Mouse (Mus musculus): ENCODE results near the gene Ptar1.

Gene Ptar1

DNA sequence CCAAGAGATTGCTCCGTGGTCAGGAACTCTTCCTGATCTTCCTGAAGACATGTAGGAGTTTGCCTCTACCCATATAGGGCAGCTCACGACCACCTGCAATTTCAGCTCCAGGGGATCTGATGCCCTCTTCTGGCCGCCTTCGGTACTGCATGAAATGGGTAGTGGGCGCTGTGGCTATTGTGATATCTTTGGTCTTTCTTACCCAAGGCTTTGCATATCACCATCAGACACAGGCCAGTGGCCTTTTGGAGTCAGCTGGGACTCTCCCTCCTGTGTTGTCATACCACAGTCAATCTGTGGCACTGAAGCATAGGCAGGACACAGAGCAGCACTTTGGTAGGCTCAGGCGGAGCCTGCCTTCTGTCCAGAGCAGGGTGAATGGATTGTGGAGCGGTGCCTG, 84.7 kb downstream of the Ptar1 start:
- DNase-seq (ENCODE audit: low read depth, low spot score), result peak; percentile 38
- no peaks in the 10 kb centered on the region for H3K36me3 ChIP-seq (ENCODE audit: control insufficient read depth, insufficient read depth, low read length, poor library complexity, severe bottlenecking)
- H3K27me3 ChIP-seq (ENCODE audit: control insufficient read depth, insufficient read depth, low read length, poor library complexity, severe bottlenecking), result no peaks in the 10 kb centered on the region

DNA sequence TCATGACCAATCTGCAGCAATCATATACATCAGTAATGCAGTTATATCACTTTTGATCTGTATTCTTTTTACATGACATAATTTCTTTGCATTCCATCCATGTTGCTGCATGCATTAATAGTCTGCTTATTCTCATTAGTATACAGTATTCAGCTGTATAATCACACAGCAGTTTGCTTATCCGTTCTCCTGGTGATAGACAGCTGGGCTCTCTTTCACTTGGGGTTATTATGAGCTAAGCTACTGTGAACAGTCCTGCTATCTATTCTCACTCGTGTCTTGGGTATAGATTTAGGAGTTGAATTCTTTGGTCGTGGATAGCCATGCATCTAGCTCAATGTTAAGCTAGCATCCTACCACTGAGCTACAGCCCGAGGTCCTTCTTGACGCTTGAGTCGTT, 88.1 kb downstream of the Ptar1 start:
- Histone ChIP-seq H3K27me3 (ENCODE audit: control insufficient read depth, insufficient read depth, low read length, poor library complexity, severe bottlenecking) (no peaks in the 10 kb centered on the region), H3K36me3 (ENCODE audit: control insufficient read depth, insufficient read depth, low read length, poor library complexity, severe bottlenecking) (no peaks in the 10 kb centered on the region)
- DNase-seq (ENCODE audit: low read depth, low spot score), result no peak

DNA sequence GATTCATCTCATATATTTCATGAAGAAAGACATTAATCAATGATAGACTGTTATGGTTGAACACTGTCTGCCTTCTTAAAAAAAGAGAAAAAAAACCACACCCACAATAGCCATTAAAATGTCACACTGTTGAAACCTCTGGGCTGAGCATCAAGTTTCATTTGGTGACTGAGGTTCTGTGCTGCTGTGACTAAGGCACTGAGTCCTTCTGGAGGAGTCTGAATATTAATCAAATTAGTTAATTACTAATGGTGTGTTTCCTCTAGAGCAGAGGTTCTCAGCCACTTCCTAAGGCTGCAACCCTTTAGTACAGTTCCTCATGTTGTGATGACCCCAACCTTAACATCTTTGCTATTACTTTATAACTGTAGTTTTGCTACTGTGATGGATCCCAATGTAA, 91.9 kb downstream of the Ptar1 start:
- DNase-seq (ENCODE audit: low read depth, low spot score), result no peak
- no peaks in the 10 kb centered on the region for H3K36me3 ChIP-seq (ENCODE audit: control insufficient read depth, insufficient read depth, low read length, poor library complexity, severe bottlenecking)
- no peaks in the 10 kb centered on the region for H3K27me3 ChIP-seq (ENCODE audit: control insufficient read depth, insufficient read depth, low read length, poor library complexity, severe bottlenecking)

DNA sequence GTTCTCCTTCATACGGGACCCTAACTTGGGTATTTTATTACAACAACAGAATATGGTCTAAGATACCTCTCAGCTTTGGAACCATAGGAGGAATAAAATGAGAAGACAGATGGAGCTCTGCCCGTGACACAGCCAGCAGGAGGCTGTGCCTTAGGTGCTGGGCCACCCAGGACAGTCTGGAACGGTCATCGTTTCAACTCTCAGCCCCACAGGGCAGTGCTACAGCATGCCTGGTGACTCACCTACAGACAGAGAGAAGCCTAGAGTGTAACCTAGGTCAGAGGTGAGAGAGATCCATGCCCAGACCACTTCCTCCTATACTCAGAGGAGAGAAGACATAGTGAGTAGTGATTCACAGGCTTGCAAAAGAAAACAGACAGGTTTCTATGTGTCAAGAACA, 92.9 kb downstream of the Ptar1 start:
- Histone ChIP-seq H3K36me3 (ENCODE audit: control insufficient read depth, insufficient read depth, low read length, poor library complexity, severe bottlenecking) (no peaks in the 10 kb centered on the region), H3K27me3 (ENCODE audit: control insufficient read depth, insufficient read depth, low read length, poor library complexity, severe bottlenecking) (no peaks in the 10 kb centered on the region)
- DNase-seq (ENCODE audit: low read depth, low spot score), result no peak
